Mouse (Mus musculus): ENCODE data around the gene Fzr1. TPM values are rescaled to one million over a fixed set of nuclear protein-coding genes. Genes with fewer than 3 reads are reported as not detected.

Fzr1 gene
- polyA plus RNA-seq, 1 experiment from 2014 or later = 88.5 TPM

GRCm38 (mm10) chr10:81319741-81320549, 58.4 kb downstream of the Fzr1 start:
- Histone ChIP-seq H3K4me1 (peaks cover 46% of the 10 kb centered on the region), H3K36me3 (peaks cover 41% of the 10 kb centered on the region)

GRCm38 (mm10) chr10:81319330-81319699, 59.0 kb downstream of the Fzr1 start:
- H3K4me3 ChIP-seq (replicated peaks) = peak overlapping the region; percentile 99
- H3K27ac ChIP-seq = peak overlapping the region; percentile 92
- peak overlapping the region; percentile 78 for H3K4me2 ChIP-seq
- H3K36me3 ChIP-seq = peaks cover 35% of the 10 kb centered on the region
- 26% methylated on average over 8 of the region's 8 CpGs for WGBS
- no peak for ATAC-seq (ENCODE audit: insufficient read depth, low FRiP score, low read depth)
- no peaks in the 10 kb centered on the region for H3K9me3 ChIP-seq
- peaks cover 46% of the 10 kb centered on the region for H3K4me1 ChIP-seq
- H3K9ac ChIP-seq = peak overlapping the region; percentile 10; the same call in 1 of the 2 replicates
- H3K27me3 ChIP-seq (replicated peaks) = no peaks in the 10 kb centered on the region

More at GRCm38 (mm10) chr10:81319741-81320549, 58.4 kb downstream of the Fzr1 start:
- H3K4me2 ChIP-seq = peak overlapping the region; percentile 78
- no peaks in the 10 kb centered on the region for H3K9me3 ChIP-seq
- no peaks in the 10 kb centered on the region for H3K27me3 ChIP-seq (replicated peaks)
- peak overlapping the region; percentile 99 for H3K4me3 ChIP-seq (replicated peaks)
- WGBS = under 1% methylated on average over 38 of the region's 38 CpGs
- peak overlapping the region; percentile 10; the same call in 1 of the 2 replicates for H3K9ac ChIP-seq
- H3K27ac ChIP-seq = peak overlapping the region; percentile 92
- no peak; the same call in 1 of the 2 replicates for ATAC-seq (ENCODE audit: insufficient read depth, low FRiP score, low read depth)

- Histone ChIP-seq H3K36me3 (peaks cover 30% of the 10 kb centered on the region), H3K9me3 (no peaks in the 10 kb centered on the region), H3K4me1 (peaks cover 46% of the 10 kb centered on the region), H3K4me2 (peak overlapping the region; percentile 78), H3K27ac (peak overlapping the region; percentile 92; the same call in 1 of the 2 replicates), H3K27me3 (replicated peaks) (no peaks in the 10 kb centered on the region), H3K9ac (0 out of 2 replicates have a peak overlapping the region, but pooled peaks have one; percentile 10), H3K4me3 (replicated peaks) (peak overlapping the region; percentile 99; the same call in 1 of the 2 replicates)
- WGBS = 87% methylated on average over 13 of the region's 13 CpGs
- ATAC-seq (ENCODE audit: insufficient read depth, low FRiP score, low read depth) = no peak
Measured at GRCm38 (mm10) chr10:81318589-81319329, 59.6 kb downstream of the Fzr1 start.

GRCm38 (mm10) chr10:81317273-81317672, 61.0 kb downstream of the Fzr1 start:
- 17% methylated on average over 20 of the region's 20 CpGs for WGBS
- H3K4me1 ChIP-seq = peaks cover 42% of the 10 kb centered on the region
- H3K27ac ChIP-seq = peak overlapping the region; percentile 65; the same call in 1 of the 2 replicates
- peaks cover 21% of the 10 kb centered on the region for H3K36me3 ChIP-seq
- no peaks in the 10 kb centered on the region for H3K27me3 ChIP-seq (replicated peaks)
- peak overlapping the region; percentile 28 for H3K4me3 ChIP-seq (replicated peaks)
- no peaks in the 10 kb centered on the region for H3K9me3 ChIP-seq
- peak overlapping the region; percentile 55 for H3K4me2 ChIP-seq
- peak overlapping the region; percentile 13; the same call in 1 of the 2 replicates for H3K9ac ChIP-seq
- ATAC-seq (ENCODE audit: insufficient read depth, low FRiP score, low read depth) = no peak

GRCm38 (mm10) chr10:81316338-81317060, 61.8 kb downstream of the Fzr1 start:
- Histone ChIP-seq H3K27me3 (replicated peaks) (no peaks in the 10 kb centered on the region), H3K4me3 (replicated peaks) (peak overlapping the region; percentile 28), H3K9me3 (no peaks in the 10 kb centered on the region), H3K4me2 (peak overlapping the region; percentile 55), H3K4me1 (peaks cover 36% of the 10 kb centered on the region), H3K9ac (peak overlapping the region; percentile 13; the same call in 1 of the 2 replicates), H3K36me3 (peaks cover 25% of the 10 kb centered on the region), H3K27ac (peak overlapping the region; percentile 65)
- 50% methylated on average over 16 of the region's 16 CpGs for WGBS
- ATAC-seq (ENCODE audit: insufficient read depth, low FRiP score, low read depth) = no peak

Small RNA genes lying within 50 kb of the gene (microRNA-seq; reads per million reads assigned to microRNA genes)
- 0.58 reads per million for gene Mir1191b
- gene Mir6913 = not detected

Other genes starting within 250 kb of the Fzr1 start
- 56.2 and 60.1 TPM in 2 replicates for gene Zbtb7a, start 243.3 kb downstream of the Fzr1 start, polyA plus RNA-seq (2015; fragmentation: Nextera tagmentation; extraction: Ambion mirVana)
- 41.8 and 44.9 TPM in 2 replicates for gene Pias4, start 210.6 kb downstream of the Fzr1 start, polyA plus RNA-seq (2015; fragmentation: Nextera tagmentation; extraction: Ambion mirVana)
- gene Eef2, start 201.9 kb downstream of the Fzr1 start, polyA plus RNA-seq (2015; fragmentation: Nextera tagmentation; extraction: Ambion mirVana) = 517 and 544 TPM in 2 replicates
- gene Dapk3, start 195.5 kb downstream of the Fzr1 start, polyA plus RNA-seq (2015; fragmentation: Nextera tagmentation; extraction: Ambion mirVana) = 61.9 and 65.4 TPM in 2 replicates
- gene 4930442H23Rik, start 194.7 kb downstream of the Fzr1 start, polyA plus RNA-seq (2015; fragmentation: Nextera tagmentation; extraction: Ambion mirVana) = 0.10 TPM in 1 of 2 replicates, not detected in the other
- 0.18 and 0.26 TPM in 2 replicates for gene Nmrk2, start 176.5 kb downstream of the Fzr1 start, polyA plus RNA-seq (2015; fragmentation: Nextera tagmentation; extraction: Ambion mirVana)
- gene Atcay, start 147.7 kb downstream of the Fzr1 start, polyA plus RNA-seq (2015; fragmentation: Nextera tagmentation; extraction: Ambion mirVana) = 1.6 and 1.9 TPM in 2 replicates
- 8.8 and 10.4 TPM in 2 replicates for gene Zfr2, start 145.4 kb downstream of the Fzr1 start, polyA plus RNA-seq (2015; fragmentation: Nextera tagmentation; extraction: Ambion mirVana)
- 3.4 and 3.8 TPM in 2 replicates for gene Matk, start 125.6 kb downstream of the Fzr1 start, polyA plus RNA-seq (2015; fragmentation: Nextera tagmentation; extraction: Ambion mirVana)
- gene Mrpl54, start 111.6 kb downstream of the Fzr1 start, polyA plus RNA-seq (2015; fragmentation: Nextera tagmentation; extraction: Ambion mirVana) = 217 and 233 TPM in 2 replicates
- 54.4 and 58.1 TPM in 2 replicates for gene Apba3, start 111.6 kb downstream of the Fzr1 start, polyA plus RNA-seq (2015; fragmentation: Nextera tagmentation; extraction: Ambion mirVana)
- gene Tjp3, start 86.9 kb downstream of the Fzr1 start, polyA plus RNA-seq (2015; fragmentation: Nextera tagmentation; extraction: Ambion mirVana) = 32.6 and 38.7 TPM in 2 replicates
- gene Pip5k1c, start 85.6 kb downstream of the Fzr1 start, polyA plus RNA-seq (2015; fragmentation: Nextera tagmentation; extraction: Ambion mirVana) = 43.1 and 47.6 TPM in 2 replicates
- 40.5 and 40.9 TPM in 2 replicates for gene Cactin, start 57.4 kb downstream of the Fzr1 start, polyA plus RNA-seq (2015; fragmentation: Nextera tagmentation; extraction: Ambion mirVana)
- 23.5 and 25.3 TPM in 2 replicates for gene Tbxa2r, start 49.8 kb downstream of the Fzr1 start, polyA plus RNA-seq (2015; fragmentation: Nextera tagmentation; extraction: Ambion mirVana)
- 0.04 and 0.12 TPM in 2 replicates for gene Gipc3, start 35.2 kb downstream of the Fzr1 start, polyA plus RNA-seq (2015; fragmentation: Nextera tagmentation; extraction: Ambion mirVana)
- gene Hmg20b, start 28.0 kb downstream of the Fzr1 start, polyA plus RNA-seq (2015; fragmentation: Nextera tagmentation; extraction: Ambion mirVana) = 78.8 and 79.1 TPM in 2 replicates
- 12.8 and 13.6 TPM in 2 replicates for gene Mfsd12, start 21.0 kb downstream of the Fzr1 start, polyA plus RNA-seq (2015; fragmentation: Nextera tagmentation; extraction: Ambion mirVana)
- gene 4930404N11Rik, start 12.7 kb downstream of the Fzr1 start, polyA plus RNA-seq (2015; fragmentation: Nextera tagmentation; extraction: Ambion mirVana) = 1.2 and 1.5 TPM in 2 replicates
- 78.9 and 80.4 TPM in 2 replicates for gene Dohh, start 5.9 kb upstream of the Fzr1 start, polyA plus RNA-seq (2015; fragmentation: Nextera tagmentation; extraction: Ambion mirVana)
- gene Gm48551, start 6.0 kb upstream of the Fzr1 start, polyA plus RNA-seq (2015; fragmentation: Nextera tagmentation; extraction: Ambion mirVana) = 2.9 and 3.3 TPM in 2 replicates
- 0.41 and 1.4 TPM in 2 replicates for gene Gm48552, start 10.5 kb upstream of the Fzr1 start, polyA plus RNA-seq (2015; fragmentation: Nextera tagmentation; extraction: Ambion mirVana)
- gene Smim24, start 14.5 kb upstream of the Fzr1 start, polyA plus RNA-seq (2015; fragmentation: Nextera tagmentation; extraction: Ambion mirVana) = 59.5 and 77.5 TPM in 2 replicates
- 65.5 and 78.2 TPM in 2 replicates for gene Nfic, start 77.1 kb upstream of the Fzr1 start, polyA plus RNA-seq (2015; fragmentation: Nextera tagmentation; extraction: Ambion mirVana)
- 1.7 and 1.8 TPM in 2 replicates for gene Celf5, start 104.2 kb upstream of the Fzr1 start, polyA plus RNA-seq (2015; fragmentation: Nextera tagmentation; extraction: Ambion mirVana)
- 83.9 and 93.7 TPM in 2 replicates for gene Ncln, start 117.9 kb upstream of the Fzr1 start, polyA plus RNA-seq (2015; fragmentation: Nextera tagmentation; extraction: Ambion mirVana)
- gene S1pr4, start 121.6 kb upstream of the Fzr1 start, polyA plus RNA-seq (2015; fragmentation: Nextera tagmentation; extraction: Ambion mirVana) = 1.4 and 1.6 TPM in 2 replicates
- 4.4 and 5.8 TPM in 2 replicates for gene Gna15, start 145.7 kb upstream of the Fzr1 start, polyA plus RNA-seq (2015; fragmentation: Nextera tagmentation; extraction: Ambion mirVana)
- gene Gna11, start 166.7 kb upstream of the Fzr1 start, polyA plus RNA-seq (2015; fragmentation: Nextera tagmentation; extraction: Ambion mirVana) = 113 and 134 TPM in 2 replicates
- 692 and 697 TPM in 2 replicates for gene Aes, start 181.0 kb upstream of the Fzr1 start, polyA plus RNA-seq (2015; fragmentation: Nextera tagmentation; extraction: Ambion mirVana)
- gene Tle2, start 196.0 kb upstream of the Fzr1 start, polyA plus RNA-seq (2015; fragmentation: Nextera tagmentation; extraction: Ambion mirVana) = 28.8 and 35.6 TPM in 2 replicates
- 31.2 and 42.1 TPM in 2 replicates for gene Tle6, start 222.6 kb upstream of the Fzr1 start, polyA plus RNA-seq (2015; fragmentation: Nextera tagmentation; extraction: Ambion mirVana)
- gene BC025920, start 227.8 kb upstream of the Fzr1 start, polyA plus RNA-seq (2015; fragmentation: Nextera tagmentation; extraction: Ambion mirVana) = 0.55 and 0.71 TPM in 2 replicates
- 32.9 and 33.3 TPM in 2 replicates for gene Sirt6, start 249.3 kb upstream of the Fzr1 start, polyA plus RNA-seq (2015; fragmentation: Nextera tagmentation; extraction: Ambion mirVana)

Measured in stomach, embryonic 15.5 days (tissue).